Mouse (Mus musculus): ENCODE data around the gene Lamtor4. TPM values are rescaled to one million over a fixed set of nuclear protein-coding genes. Genes with fewer than 3 reads are reported as not detected.

The Lamtor4 gene
- polyA plus RNA-seq, 1 experiment from 2014 or later = 87.0 TPM

GRCm38 (mm10) chr5:138234224-138234623 lies 21.1 kb upstream of the Lamtor4 start:
- Histone ChIP-seq H3K27me3 (ENCODE audit: insufficient read depth, low read length) (no peaks in the 10 kb centered on the region), H3K9me3 (replicated peaks; ENCODE audit: low read length) (no peaks in the 10 kb centered on the region), H3K9ac (ENCODE audit: low read depth, low read length) (0 out of 2 replicates have a peak overlapping the region, but pooled peaks have one; percentile 10), H3K27ac (peak overlapping the region; percentile 70), H3K4me1 (replicated peaks; ENCODE audit: insufficient read depth, low read length) (no peaks in the 10 kb centered on the region), H3K4me2 (ENCODE audit: low read length) (no peak overlapping the region), H3K4me3 (replicated peaks; ENCODE audit: low read depth, low read length) (no peak overlapping the region), H3K36me3 (ENCODE audit: insufficient read depth, low read length) (no peaks in the 10 kb centered on the region)
- no peak for TF ChIP-seq CTCF (IDR thresholded peaks at IDR 0.05; ENCODE audit: low read depth)
- DNase-seq (ENCODE audit: low spot score) (no peak), ATAC-seq (replicated peaks; ENCODE audit: low FRiP score, low read depth) (no peak)

- 26% methylated on average over 2 of the region's 2 CpGs for WGBS
- no peak for ATAC-seq (replicated peaks; ENCODE audit: low FRiP score, low read depth)
- Histone ChIP-seq H3K4me3 (replicated peaks; ENCODE audit: low read depth, low read length) (no peak overlapping the region), H3K9me3 (replicated peaks; ENCODE audit: low read length) (no peaks in the 10 kb centered on the region), H3K9ac (ENCODE audit: low read depth, low read length) (no peak overlapping the region), H3K4me2 (ENCODE audit: low read length) (no peak overlapping the region), H3K27me3 (ENCODE audit: insufficient read depth, low read length) (no peaks in the 10 kb centered on the region), H3K36me3 (ENCODE audit: insufficient read depth, low read length) (no peaks in the 10 kb centered on the region), H3K27ac (no peak overlapping the region), H3K4me1 (replicated peaks; ENCODE audit: insufficient read depth, low read length) (no peaks in the 10 kb centered on the region)
- no peak for TF ChIP-seq CTCF (IDR thresholded peaks at IDR 0.05; ENCODE audit: low read depth)
- no peak for DNase-seq (ENCODE audit: low spot score)
Measured at GRCm38 (mm10) chr5:138241511-138241910, 13.8 kb upstream of the Lamtor4 start.

DNA sequence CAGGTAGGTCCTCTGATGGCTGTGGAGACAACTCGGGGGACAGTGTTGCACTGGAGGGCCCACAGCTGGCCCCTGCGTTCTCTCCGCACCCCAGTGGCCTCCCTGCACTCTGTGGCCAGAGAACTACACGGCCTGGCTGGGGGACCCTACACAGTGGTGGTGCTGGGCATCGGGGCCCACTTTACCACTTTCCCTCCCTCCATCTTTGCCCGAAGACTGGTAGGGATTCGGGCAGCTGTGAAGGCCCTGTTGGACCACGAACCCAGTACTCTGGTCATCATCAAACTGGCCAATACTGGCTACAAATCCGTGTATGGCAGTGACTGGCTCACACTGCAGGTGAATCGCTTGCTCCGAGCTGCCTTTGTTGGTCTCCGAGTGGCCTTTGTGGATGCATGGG lies 4.1 kb upstream of the Lamtor4 start:
- ATAC-seq (replicated peaks; ENCODE audit: low FRiP score, low read depth) = no peak
- 85% methylated on average over 12 of the region's 12 CpGs for WGBS
- TF ChIP-seq CTCF (IDR thresholded peaks at IDR 0.05; ENCODE audit: low read depth) = no peak

DNA sequence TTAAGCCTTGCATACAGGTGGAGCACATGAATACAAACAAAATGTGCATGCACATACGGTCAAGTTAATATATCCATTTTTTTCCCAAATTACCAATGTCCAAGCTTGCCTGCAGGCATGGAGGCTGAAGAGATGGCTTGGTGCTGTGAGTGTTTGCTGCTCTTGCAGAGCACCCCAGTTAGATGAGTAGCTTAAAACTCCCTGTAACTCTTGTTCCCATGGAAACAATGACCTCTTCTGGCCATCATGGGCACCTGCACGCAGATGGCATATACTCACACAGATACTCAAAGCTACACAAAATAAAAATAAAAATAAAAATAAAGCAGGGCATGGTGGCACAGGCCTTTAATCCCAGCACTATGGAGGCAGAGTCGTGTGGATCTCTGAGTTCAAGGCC lies 2.2 kb upstream of the Lamtor4 start:
- ATAC-seq (replicated peaks; ENCODE audit: low FRiP score, low read depth) (no peak), DNase-seq (ENCODE audit: low spot score) (no peak)
- WGBS = 94% methylated on average over 3 of the region's 3 CpGs
- Histone ChIP-seq H3K9ac (ENCODE audit: low read depth, low read length) (no peak overlapping the region), H3K9me3 (replicated peaks; ENCODE audit: low read length) (no peaks in the 10 kb centered on the region), H3K27ac (no peak overlapping the region), H3K36me3 (ENCODE audit: insufficient read depth, low read length) (no peaks in the 10 kb centered on the region), H3K4me2 (ENCODE audit: low read length) (no peak overlapping the region), H3K27me3 (ENCODE audit: insufficient read depth, low read length) (no peaks in the 10 kb centered on the region), H3K4me3 (replicated peaks; ENCODE audit: low read depth, low read length) (no peak overlapping the region), H3K4me1 (replicated peaks; ENCODE audit: insufficient read depth, low read length) (0 out of 2 replicates have a peak, but pooled peaks cover 4% of the 10 kb centered on the region)
- no peak for TF ChIP-seq CTCF (IDR thresholded peaks at IDR 0.05; ENCODE audit: low read depth)

More for the DNA sequence above, 4.1 kb upstream of the Lamtor4 start:
- Histone ChIP-seq H3K36me3 (ENCODE audit: insufficient read depth, low read length) (no peaks in the 10 kb centered on the region), H3K27me3 (ENCODE audit: insufficient read depth, low read length) (no peaks in the 10 kb centered on the region), H3K27ac (no peak overlapping the region), H3K9ac (ENCODE audit: low read depth, low read length) (no peak overlapping the region), H3K4me3 (replicated peaks; ENCODE audit: low read depth, low read length) (no peak overlapping the region), H3K9me3 (replicated peaks; ENCODE audit: low read length) (no peaks in the 10 kb centered on the region), H3K4me2 (ENCODE audit: low read length) (no peak overlapping the region), H3K4me1 (replicated peaks; ENCODE audit: insufficient read depth, low read length) (0 out of 2 replicates have a peak, but pooled peaks cover 4% of the 10 kb centered on the region)
- DNase-seq (ENCODE audit: low spot score) = no peak

DNA sequence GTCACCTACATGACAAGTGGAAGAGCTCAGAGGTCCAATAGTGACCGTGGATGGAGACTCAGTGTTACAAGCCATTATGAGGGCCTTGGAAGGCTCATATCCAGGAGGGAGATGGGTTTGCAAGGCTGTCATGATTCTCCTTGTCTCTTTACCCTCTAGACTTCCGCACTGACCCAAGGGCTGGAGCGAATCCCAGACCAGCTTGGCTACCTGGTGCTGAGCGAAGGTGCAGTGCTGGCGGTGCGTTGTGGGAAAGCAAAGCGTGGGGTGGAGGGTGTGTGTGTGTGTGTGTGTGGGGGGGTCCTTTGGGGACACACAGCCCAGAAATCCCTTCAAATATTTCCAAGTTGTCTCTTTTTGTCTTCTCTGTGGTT lies 799 bp downstream of the Lamtor4 start:
- 16% methylated on average over 7 of the region's 7 CpGs for WGBS
- H3K4me3 ChIP-seq (replicated peaks; ENCODE audit: low read depth, low read length) = peak overlapping the region; percentile 63
- no peak for TF ChIP-seq CTCF (IDR thresholded peaks at IDR 0.05; ENCODE audit: low read depth)

GRCm38 (mm10) chr5:138256966-138257584 lies 1.8 kb downstream of the Lamtor4 start:
- H3K4me2 ChIP-seq (ENCODE audit: low read length) = no peak overlapping the region
- DNase-seq (ENCODE audit: low spot score) = no peak
- no peaks in the 10 kb centered on the region for H3K27me3 ChIP-seq (ENCODE audit: insufficient read depth, low read length)
- 0 out of 2 replicates have a peak, but pooled peaks cover 4% of the 10 kb centered on the region for H3K4me1 ChIP-seq (replicated peaks; ENCODE audit: insufficient read depth, low read length)
- no peak for TF ChIP-seq CTCF (IDR thresholded peaks at IDR 0.05; ENCODE audit: low read depth)
- no peaks in the 10 kb centered on the region for H3K9me3 ChIP-seq (replicated peaks; ENCODE audit: low read length)
- WGBS = 86% methylated on average over 10 of the region's 10 CpGs
- no peak overlapping the region for H3K9ac ChIP-seq (ENCODE audit: low read depth, low read length)
- no peak overlapping the region for H3K4me3 ChIP-seq (replicated peaks; ENCODE audit: low read depth, low read length)
- no peak for ATAC-seq (replicated peaks; ENCODE audit: low FRiP score, low read depth)
- peaks cover 18% of the 10 kb centered on the region for H3K36me3 ChIP-seq (ENCODE audit: insufficient read depth, low read length)
- no peak overlapping the region for H3K27ac ChIP-seq

More for the DNA sequence above, 799 bp downstream of the Lamtor4 start:
- ATAC-seq (replicated peaks; ENCODE audit: low FRiP score, low read depth) (peak; percentile 26), DNase-seq (ENCODE audit: low spot score) (no peak)
- no peaks in the 10 kb centered on the region for H3K27me3 ChIP-seq (ENCODE audit: insufficient read depth, low read length)
- H3K4me1 ChIP-seq (replicated peaks; ENCODE audit: insufficient read depth, low read length) = 0 out of 2 replicates have a peak, but pooled peaks cover 4% of the 10 kb centered on the region
- peaks cover 18% of the 10 kb centered on the region for H3K36me3 ChIP-seq (ENCODE audit: insufficient read depth, low read length)
- peak overlapping the region; percentile 63 for H3K9ac ChIP-seq (ENCODE audit: low read depth, low read length)
- H3K27ac ChIP-seq = peak overlapping the region; percentile 68
- no peaks in the 10 kb centered on the region for H3K9me3 ChIP-seq (replicated peaks; ENCODE audit: low read length)
- peak overlapping the region; percentile 71 for H3K4me2 ChIP-seq (ENCODE audit: low read length)

DNA sequence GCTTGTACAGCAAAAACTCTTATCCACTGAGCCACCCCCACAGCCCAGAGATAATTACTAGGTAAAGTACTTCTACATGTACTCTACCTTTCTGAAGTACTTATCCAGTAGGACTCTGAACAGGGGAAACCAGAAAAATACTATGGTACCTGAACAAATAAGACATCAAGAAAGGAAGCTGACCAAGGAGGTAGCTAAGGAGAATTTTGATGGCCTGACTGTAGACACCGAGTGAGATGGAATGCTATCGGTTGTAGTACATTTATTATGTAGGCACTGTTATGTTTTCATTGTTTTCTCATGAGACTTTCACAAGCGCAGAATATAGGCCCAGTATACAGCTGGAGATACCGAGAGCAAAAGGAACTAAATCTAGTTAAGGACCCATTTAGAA lies 2.3 kb downstream of the Lamtor4 start:
- DNase-seq (ENCODE audit: low spot score) = no peak
- H3K27ac ChIP-seq = no peak overlapping the region
- no peak for TF ChIP-seq CTCF (IDR thresholded peaks at IDR 0.05; ENCODE audit: low read depth)
- no peaks in the 10 kb centered on the region for H3K9me3 ChIP-seq (replicated peaks; ENCODE audit: low read length)
- no peak overlapping the region for H3K9ac ChIP-seq (ENCODE audit: low read depth, low read length)
- no peaks in the 10 kb centered on the region for H3K27me3 ChIP-seq (ENCODE audit: insufficient read depth, low read length)
- ATAC-seq (replicated peaks; ENCODE audit: low FRiP score, low read depth) = no peak
- peaks cover 8% of the 10 kb centered on the region for H3K4me1 ChIP-seq (replicated peaks; ENCODE audit: insufficient read depth, low read length)
- H3K36me3 ChIP-seq (ENCODE audit: insufficient read depth, low read length) = peaks cover 18% of the 10 kb centered on the region
- H3K4me3 ChIP-seq (replicated peaks; ENCODE audit: low read depth, low read length) = no peak overlapping the region
- no peak overlapping the region for H3K4me2 ChIP-seq (ENCODE audit: low read length)
- WGBS = 92% methylated on average over 4 of the region's 4 CpGs

Measured in kidney, postnatal 0 days (tissue).